ENCODE assay signal across 8 mouse cellular contexts in the genomic region with DNA sequence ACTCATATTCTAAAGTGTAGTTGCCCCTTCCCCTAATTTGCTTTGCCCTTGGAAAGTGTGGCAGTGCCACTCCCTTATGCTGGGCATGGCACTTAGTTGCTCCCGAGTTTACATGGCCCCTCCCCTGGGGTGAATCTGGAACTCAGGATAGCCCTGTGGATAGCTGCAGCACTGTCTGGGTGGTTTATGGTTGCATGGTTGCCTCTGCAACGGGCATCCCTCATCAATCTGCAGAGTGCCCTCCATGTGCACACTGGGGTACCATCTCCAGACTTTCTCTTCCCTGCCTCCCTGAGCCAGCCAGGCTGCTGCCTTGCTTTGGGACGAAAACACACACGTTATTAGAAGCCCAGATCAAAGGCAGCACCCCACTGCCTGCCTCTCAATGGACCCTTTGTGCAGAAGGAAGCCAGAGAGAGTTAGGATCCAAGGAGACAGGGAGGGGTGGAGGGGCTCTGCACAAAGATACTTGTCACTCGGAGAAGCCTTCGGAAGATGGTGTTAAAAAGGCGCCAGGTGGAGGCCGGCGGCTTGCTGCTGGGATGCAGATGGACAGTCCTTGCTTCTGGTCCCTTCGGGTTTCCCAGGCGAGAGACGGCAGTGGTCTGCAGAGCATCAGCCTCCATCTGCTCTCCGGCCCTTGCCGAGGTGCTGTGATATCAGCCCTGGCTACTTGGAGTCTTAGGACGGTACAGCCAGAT. TPM values are rescaled to one million over a fixed set of nuclear protein-coding genes. Genes with fewer than 3 reads are reported as not detected.
DNase-seq lines count a peak whose midpoint lies in the region; ATAC-seq lines count a peak whose summit lies in the region.
"Had no signal": no experiment of that assay in that cellular context is flagged by ENCODE, and none has a peak within 500 bp of the region (broad histone marks: within the 10 kb centered on the region; RNA-seq: fewer than 3 reads in every experiment).

No protein-coding gene starts in this region.

- H3K9me3 ChIP-seq in hindbrain, embryonic 12.5 days (replicated peaks), result no peaks in the 10 kb centered on the region
- 0 out of 2 replicates have a peak, but pooled peaks cover 7% of the 10 kb centered on the region for H3K9me3 ChIP-seq in neural tube, embryonic 12.5 days

- H3K4me1 ChIP-seq in hindbrain, embryonic 12.5 days, result peaks cover 15% of the 10 kb centered on the region
- H3K4me1 ChIP-seq in neural tube, embryonic 12.5 days, result peaks cover 14% of the 10 kb centered on the region

- 2% methylated on average over 15 of the region's 15 CpGs for WGBS in hindbrain, embryonic 12.5 days
- WGBS in neural tube, embryonic 12.5 days, result 2% methylated on average over 15 of the region's 15 CpGs

- peak; percentile 38 for DNase-seq in cerebellum, adult 8-10 months
- DNase-seq in embryo, embryonic 10.5 days (ENCODE audit: low spot score), result peak; percentile 68
- no peak for DNase-seq in yolk sac, embryonic 10.5 days (ENCODE audit: low spot score)
- no peak for DNase-seq in gastrocnemius, postnatal 14 days
- no peak for DNase-seq in lung, postnatal 36 days
- DNase-seq: lung, adult 2 months had no signal

- H3K4me3 ChIP-seq in hindbrain, embryonic 12.5 days, result peak overlapping the region; percentile 7; the same call in 1 of the 2 replicates
- no peak overlapping the region for H3K4me3 ChIP-seq in neural tube, embryonic 12.5 days

- peaks cover 3% of the 10 kb centered on the region; the same call in 1 of the 2 replicates for H3K27me3 ChIP-seq in hindbrain, embryonic 12.5 days
- H3K27me3 ChIP-seq in neural tube, embryonic 12.5 days (replicated peaks), result no peaks in the 10 kb centered on the region

- H3K4me2 ChIP-seq in hindbrain, embryonic 12.5 days (replicated peaks), result peak overlapping the region; percentile 38
- peak overlapping the region; percentile 43 for H3K4me2 ChIP-seq in neural tube, embryonic 12.5 days (replicated peaks)

- 0 out of 2 replicates have a peak overlapping the region, but pooled peaks have one; percentile 35 for H3K9ac ChIP-seq in hindbrain, embryonic 12.5 days
- 0 out of 2 replicates have a peak overlapping the region, but pooled peaks have one; percentile 9 for H3K9ac ChIP-seq in neural tube, embryonic 12.5 days

- intact Hi-C loops in gastrocnemius, postnatal 14 days (cut with DNase I; ENCODE audit: low total_unique reads), result no loop called here

- peak; percentile 76 for ATAC-seq in hindbrain, embryonic 12.5 days (ENCODE audit: low FRiP score)
- peak; percentile 82 for ATAC-seq in neural tube, embryonic 12.5 days (ENCODE audit: low FRiP score, low read depth)

- H3K27ac ChIP-seq in hindbrain, embryonic 12.5 days, result peak overlapping the region; percentile 77
- H3K27ac ChIP-seq in neural tube, embryonic 12.5 days, result no peak overlapping the region; the same call in 1 of the 2 replicates

- H3K36me3 ChIP-seq in hindbrain, embryonic 12.5 days, result no peaks in the 10 kb centered on the region
- no peaks in the 10 kb centered on the region for H3K36me3 ChIP-seq in neural tube, embryonic 12.5 days

RNA-seq across cellular contexts. Expression of a gene that starts 8.9 kb away (rescaled TPM):
- 106 and 111 TPM in 2 replicates for polyA plus RNA-seq in hindbrain, embryonic 12.5 days (2016; fragmentation: Nextera tagmentation; extraction: Ambion mirVana)
- 77.2 and 84.5 TPM in 2 replicates for polyA plus RNA-seq in neural tube, embryonic 12.5 days (2016; fragmentation: Nextera tagmentation; extraction: Ambion mirVana)
- 1 to 10 TPM; 3.1 to 4.5 TPM for total RNA-seq in gastrocnemius, postnatal 14 days (2021)

Comparison
In these comparisons a context has a peak if more than half of its experiments do, and no peak if none do; other contexts are left out.
1. DNase-seq: peak in cerebellum, adult 8-10 months (single experiment) and embryo, embryonic 10.5 days (single experiment); none in yolk sac, embryonic 10.5 days (single experiment), gastrocnemius, postnatal 14 days (single experiment) and lung, postnatal 36 days (single experiment).